Mouse (Mus musculus) embryo, embryonic 10.5 days (tissue): ENCODE measurements around the gene Rnd1.

ENCODE experiments used
- DNase-seq: peaks from one replicate; pipeline ENCODE4 v3.0.0-alpha.2; 2015; ENCODE audit warnings: low spot score

Gene Rnd1

GRCm38 (mm10) chr15:98677977-98678376 lies 716 bp upstream of the Rnd1 start:
- DNase-seq = no peak

GRCm38 (mm10) chr15:98676471-98676870 lies 790 bp downstream of the Rnd1 start:
- DNase-seq = no peak

DNA sequence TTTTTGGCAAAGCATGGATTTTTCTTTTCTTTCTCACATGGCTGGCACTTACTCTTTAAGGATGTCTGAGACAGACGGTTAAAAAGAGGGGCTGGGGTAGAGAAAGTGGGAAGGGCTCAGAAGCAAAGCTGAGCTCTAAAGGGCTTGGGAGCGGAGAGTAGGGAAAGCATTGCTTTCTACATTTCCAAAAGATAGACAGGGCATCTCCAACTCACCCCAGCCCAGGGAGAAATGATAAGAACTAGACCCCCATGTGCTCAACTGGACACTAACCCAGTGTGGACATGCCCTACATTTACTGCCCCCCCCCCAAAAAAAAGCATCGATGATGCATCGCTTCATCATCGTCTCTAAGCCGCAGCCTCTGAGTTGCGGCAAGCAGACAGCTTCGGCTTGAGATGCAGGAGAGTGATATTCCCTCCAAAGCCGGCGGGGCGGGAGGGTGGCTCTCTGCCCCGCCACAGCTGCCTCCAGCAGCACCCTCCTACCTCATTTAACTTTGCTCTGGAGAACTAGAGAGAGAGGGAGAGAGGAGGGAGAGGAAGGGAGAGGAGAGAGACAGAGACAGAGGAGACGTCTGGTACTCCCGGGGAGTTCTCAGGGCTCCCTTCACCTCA lies 1.5 kb downstream of the Rnd1 start:
- peak; percentile 39 for DNase-seq

DNA sequence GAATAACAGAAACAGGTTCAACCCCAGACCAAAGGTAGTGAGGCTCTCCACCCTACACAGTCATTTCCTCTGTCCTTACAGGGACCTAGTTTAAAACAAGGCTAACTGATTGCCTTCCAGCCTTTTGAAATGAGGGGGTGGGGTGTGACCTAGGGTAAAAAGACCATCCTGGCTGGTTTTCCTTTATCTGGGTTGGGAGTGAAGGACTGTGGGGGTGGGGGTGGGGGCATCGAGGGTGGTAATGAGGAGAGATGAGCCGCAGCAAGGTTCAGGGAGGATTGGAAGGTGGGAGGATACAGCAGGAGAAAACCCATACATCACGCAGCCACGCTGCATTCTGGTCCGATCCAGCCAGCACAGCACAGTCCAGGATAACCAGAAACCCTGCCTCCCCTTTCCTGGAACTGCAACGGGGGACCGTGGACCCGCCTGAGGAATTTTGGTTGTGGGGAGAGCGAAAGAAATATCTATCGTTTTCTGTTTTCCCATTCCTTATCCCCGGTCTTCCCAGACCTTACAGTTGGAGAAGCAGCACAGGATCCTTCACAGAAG lies 2.2 kb downstream of the Rnd1 start:
- no peak for DNase-seq

DNA sequence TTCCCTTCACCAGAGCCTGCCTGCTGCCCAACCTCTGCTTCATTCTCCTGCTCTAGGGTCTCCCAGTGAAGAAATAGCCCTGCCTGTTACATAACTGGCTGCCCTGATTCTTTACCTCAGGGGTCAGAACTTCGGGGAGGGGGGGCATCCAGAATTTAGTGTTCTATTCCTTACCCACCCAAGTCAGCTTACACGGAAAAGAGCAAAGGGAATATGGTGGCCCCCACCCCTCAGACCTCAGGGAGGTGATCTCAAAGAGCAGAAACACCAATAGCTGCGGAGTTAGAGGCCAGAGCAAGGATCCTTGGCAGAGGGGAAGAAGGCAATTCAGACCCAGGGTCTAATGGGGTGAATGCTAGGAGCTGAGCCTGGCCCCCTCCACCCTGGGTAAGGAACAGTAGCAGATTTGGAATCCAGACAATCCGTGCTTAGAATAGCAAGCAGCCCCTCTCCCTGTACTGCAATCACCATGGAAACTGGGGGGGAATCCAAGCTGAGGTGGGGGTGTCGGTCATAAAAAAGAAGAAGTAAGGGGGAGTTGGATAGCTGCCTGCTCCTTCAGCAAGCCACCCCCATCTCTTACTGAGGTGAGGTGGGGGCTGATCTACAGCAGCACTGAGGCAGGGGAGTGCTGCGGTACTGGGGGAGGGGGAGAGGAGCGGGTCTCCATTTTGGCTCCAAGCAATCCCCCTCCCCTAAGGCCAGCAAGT lies 2.8 kb downstream of the Rnd1 start:
- DNase-seq = peak; percentile 62

DNA sequence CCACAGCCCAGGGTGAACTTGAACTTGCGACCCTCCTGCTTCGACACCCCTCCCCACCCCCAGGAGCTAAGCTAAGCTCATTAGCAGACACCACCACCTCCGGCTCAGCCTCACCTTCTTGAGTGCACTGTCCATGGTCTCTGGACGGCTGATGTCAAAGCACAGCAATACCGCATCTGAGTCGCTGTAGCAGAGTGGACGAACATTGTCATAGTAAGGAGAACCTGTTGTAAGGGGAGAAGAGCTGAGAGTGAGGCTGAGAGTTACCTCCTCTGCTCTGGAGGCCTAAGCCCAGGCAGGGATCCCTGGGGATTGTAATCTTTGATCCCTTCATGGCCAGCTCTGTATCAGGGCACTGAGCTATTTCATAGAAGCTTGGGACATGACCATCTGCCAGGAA lies 3.5 kb downstream of the Rnd1 start:
- no peak for DNase-seq

DNA sequence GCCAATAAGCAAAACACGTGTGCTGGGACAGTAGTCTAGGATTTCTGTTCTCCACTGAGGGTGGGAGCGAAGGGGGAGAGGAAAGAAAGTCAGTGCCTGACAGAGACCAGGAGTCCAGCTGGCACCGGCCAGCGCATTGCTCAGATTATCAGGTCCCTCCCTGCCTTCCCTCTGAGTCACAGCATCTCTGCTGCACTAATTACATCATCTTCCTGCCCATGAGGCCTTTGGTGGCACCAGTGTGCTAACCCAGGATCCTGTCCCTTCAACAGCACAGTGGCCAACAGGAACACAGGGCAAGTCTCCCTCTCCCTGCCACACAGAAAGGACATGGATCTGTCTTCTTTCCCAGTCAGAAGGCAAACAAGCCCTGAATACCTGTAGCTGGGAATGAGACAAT lies 4.7 kb downstream of the Rnd1 start:
- no peak for DNase-seq

- peak; percentile 46 for DNase-seq
These were observed 13.0 kb downstream of the Rnd1 start for GRCm38 (mm10) chr15:98664042-98664907.

DNA sequence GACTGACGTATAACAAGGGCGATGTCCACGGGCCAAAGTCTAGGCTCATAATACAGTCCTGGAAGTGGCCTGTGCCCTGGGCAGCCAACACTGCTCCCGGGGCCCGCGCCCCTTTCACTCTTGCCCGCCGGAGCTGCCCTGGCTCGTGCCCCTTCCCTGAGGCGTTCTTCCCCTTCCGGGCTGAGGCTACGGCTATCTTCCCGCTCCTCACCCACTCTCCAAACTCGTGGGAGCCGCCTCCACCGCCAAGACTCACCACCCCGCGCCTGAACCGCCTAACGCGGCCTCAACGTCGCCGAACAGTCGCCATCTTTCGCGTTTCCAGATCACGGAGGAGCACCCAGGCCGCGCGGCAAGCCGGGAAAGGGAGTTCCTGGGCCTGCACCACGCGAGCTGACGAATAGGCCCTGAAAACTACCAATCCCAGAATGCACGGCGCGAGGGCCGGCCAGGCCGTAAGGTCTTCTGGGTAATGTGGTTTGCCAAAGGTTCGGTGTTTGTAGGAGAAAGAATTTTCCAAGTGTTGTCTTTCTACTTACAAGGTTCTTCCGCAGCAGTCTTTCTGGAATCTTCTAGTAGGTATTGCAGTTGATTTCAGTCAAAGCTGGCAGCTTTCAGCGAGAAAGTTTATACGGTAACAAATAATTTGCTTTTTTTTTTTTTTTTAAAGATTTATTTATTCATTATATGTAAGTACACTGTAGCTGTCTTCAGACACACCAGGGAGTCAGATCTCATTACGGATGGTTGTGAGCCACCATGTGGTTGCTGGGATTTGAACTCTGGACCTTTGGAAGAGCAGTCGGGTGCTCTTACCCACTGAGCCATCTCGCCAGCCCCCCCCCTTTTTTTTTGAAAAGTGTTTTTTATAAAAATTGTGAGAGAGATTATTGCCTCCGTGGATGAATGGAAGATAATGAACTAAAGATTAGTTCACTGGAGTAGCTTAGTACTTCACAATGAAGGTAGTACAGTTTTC lies 14.4 kb downstream of the Rnd1 start, which contains the start of gene Ddx23:
Gene Ddx23 (minus strand): TSS at position 328 of the 979 bp plus-strand sequence.
- DNase-seq = peak; percentile 98

- DNase-seq = peak; percentile 62
These were observed 15.1 kb downstream of the Rnd1 start for GRCm38 (mm10) chr15:98662198-98662566.

DNA sequence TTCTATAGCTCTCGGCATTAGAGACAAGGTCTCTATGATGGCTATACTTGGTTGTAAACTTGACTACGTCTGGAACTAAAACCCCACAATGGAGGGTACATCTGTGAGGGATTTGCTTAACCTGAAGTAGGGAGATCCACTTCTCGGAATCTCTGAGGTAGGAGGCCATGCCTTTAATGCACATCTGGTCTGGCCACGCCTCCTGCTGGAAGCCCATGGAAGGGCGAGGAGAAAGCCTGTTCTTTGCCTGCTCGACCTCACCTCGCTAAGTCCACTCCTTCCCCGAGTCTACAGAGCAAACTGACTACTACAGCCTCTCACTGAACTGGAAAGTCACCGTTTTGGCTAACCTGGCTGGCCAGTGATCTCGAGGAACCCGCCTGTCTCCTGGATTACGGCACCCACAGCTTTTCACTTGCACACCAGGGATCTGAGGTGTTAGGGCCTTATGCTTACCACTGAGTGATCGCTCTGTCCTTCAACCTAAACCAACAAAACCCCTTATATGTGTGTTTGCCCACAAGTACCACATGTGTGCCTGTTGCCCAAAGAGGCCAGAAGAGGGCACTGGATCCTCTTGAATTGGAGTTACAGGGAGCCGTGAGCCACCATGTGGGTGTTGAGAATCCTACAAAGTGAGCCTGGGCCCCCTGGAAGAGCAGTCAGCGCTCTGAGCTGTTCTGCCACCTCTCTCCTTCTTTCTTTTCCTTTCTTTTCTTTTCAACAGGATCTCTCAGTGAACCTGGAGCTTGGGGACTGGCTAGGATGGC lies 20.1 kb downstream of the Rnd1 start:
- no peak for DNase-seq

DNA sequence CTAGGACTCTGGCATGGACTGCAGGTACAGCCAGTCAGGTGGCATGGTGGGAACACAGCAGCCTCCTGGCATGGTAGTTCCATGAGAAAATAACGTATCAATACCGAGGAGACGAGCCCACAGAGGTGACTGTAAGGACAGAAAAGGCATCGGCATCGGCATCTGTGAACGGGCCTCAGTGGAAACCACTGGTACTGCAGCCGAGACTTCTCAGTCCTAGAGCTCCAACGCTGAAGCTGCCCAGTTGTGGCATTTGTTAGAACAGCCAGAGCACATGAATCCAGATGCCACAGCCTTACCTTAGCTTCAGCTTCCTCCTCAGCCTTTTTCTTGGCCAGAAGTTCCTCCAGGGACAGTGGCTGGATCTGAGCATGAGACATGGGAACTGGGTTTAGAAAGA lies 25.1 kb downstream of the Rnd1 start:
- DNase-seq = no peak

- DNase-seq = no peak
These were observed 25.8 kb downstream of the Rnd1 start for GRCm38 (mm10) chr15:98651431-98651830.

- DNase-seq = no peak
These were observed 29.2 kb downstream of the Rnd1 start for GRCm38 (mm10) chr15:98648071-98648470.

- DNase-seq = no peak
These were observed 30.0 kb downstream of the Rnd1 start for GRCm38 (mm10) chr15:98647308-98647707.

- no peak for DNase-seq
These were observed 30.5 kb downstream of the Rnd1 start for GRCm38 (mm10) chr15:98646737-98647136.

DNA sequence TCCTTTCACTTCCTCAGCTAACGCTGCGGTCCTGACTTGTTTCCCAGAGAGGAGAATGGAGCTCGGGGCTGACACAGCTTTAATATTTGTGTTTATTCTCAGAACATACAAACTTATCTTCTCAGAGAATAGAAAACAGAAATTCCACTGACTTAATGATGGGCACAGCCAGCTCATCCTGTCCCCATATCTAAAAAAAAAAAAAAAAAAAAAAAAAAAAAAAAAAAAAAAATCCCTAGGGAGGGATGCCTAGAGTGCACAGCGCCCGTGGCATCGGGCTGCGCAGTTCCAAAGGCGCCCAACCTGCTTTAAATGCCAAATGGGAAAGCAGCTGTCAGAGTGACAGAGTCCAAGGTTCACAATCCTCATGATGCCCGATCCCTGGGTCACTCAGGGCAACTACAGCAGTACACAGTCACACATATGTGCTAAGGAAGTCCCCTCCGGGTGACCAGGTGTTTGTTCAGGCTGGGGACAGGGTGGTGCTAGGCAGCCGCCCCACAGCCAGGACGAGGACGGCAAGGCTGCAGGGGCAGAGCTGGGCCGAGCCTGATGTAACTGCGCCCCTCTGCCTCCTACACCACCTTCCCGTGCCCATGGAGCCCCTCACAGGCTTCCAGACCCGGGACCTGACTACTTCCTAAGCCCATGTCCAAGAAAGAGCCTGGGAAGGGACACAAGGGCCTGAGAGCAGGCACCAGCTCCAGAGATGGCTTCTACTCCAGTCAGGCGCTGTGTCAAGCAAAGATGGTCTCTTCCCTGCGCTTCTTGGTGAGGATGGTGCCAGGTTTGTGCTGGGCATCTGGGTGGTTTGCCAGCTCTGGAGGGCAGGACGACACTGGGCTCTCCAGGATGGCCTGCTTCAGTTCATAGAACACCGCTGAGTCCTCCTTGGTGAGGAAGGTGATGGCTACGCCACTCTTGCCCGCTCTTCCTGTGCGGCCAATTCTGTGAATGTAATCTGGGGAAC lies 31.9 kb downstream of the Rnd1 start:
- no peak for DNase-seq

- DNase-seq = no peak
These were observed 32.9 kb downstream of the Rnd1 start for GRCm38 (mm10) chr15:98644406-98644805.

DNA sequence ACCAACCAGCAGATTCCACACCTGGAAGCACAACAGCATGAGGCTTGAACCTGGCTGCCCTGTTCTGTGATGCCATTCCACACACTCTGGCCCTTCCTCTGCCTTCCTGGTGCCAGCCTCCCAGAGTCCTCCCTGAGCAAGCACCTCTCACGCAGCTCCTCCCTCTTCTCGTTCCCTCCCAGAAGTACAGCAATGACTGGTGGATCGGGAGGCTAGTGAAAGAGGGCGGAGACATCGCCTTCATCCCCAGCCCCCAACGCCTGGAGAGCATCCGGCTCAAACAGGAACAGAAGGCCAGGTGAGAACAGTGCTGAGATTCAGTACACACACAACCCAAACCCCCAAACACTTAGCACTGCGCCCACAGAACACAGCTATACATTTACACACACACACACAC lies 37.1 kb downstream of the Rnd1 start:
- no peak for DNase-seq
